In genomic region chr3:122391098-122391497, GRCm38 (mm10) we compare ENCODE assay signal across 25 mouse cellular contexts.
"Had no signal": no experiment of that assay in that cellular context is flagged by ENCODE, and none has a peak within 500 bp of the region (broad histone marks: within the 10 kb centered on the region; RNA-seq: fewer than 3 reads in every experiment).

No protein-coding gene starts in this region.

- H3K9ac ChIP-seq: heart, embryonic 12.5 days; hindbrain, embryonic 13.5 days; hindbrain, embryonic 15.5 days; intestine, embryonic 15.5 days; limb, embryonic 12.5 days; liver, embryonic 13.5 days; liver, embryonic 15.5 days had no signal

- H3K36me3 ChIP-seq: heart, embryonic 10.5 days; heart, embryonic 12.5 days; hindbrain, embryonic 13.5 days; hindbrain, embryonic 15.5 days; intestine, embryonic 15.5 days; limb, embryonic 10.5 days; limb, embryonic 12.5 days; liver, embryonic 13.5 days; liver, embryonic 15.5 days had no signal

- H3K27ac ChIP-seq: heart, embryonic 10.5 days; hindbrain, embryonic 13.5 days; hindbrain, embryonic 15.5 days; intestine, embryonic 15.5 days; layer of hippocampus, adult 2 months; left cerebral cortex, adult 2 months; limb, embryonic 10.5 days; limb, embryonic 12.5 days; liver, embryonic 13.5 days; liver, embryonic 15.5 days had no signal

- H3K4me1 ChIP-seq: hindbrain, embryonic 13.5 days; hindbrain, embryonic 15.5 days; intestine, embryonic 15.5 days; liver, embryonic 13.5 days; liver, embryonic 15.5 days had no signal

- DNase-seq: gastrocnemius, postnatal 14 days; gastrocnemius, postnatal 36 days; heart, adult 18-20 months; heart, postnatal 10 days; heart, postnatal 36 days; kidney, adult 18-20 months; kidney, adult 8-10 months; kidney, postnatal 10 days; kidney, postnatal 25 days; kidney, postnatal 4 days; liver; liver, embryonic 13.5 days had no signal

- H3K4me2 ChIP-seq: heart, embryonic 12.5 days; hindbrain, embryonic 13.5 days; hindbrain, embryonic 15.5 days; intestine, embryonic 15.5 days; limb, embryonic 12.5 days; liver, embryonic 11.5 days; liver, embryonic 13.5 days; liver, embryonic 15.5 days had no signal

- H3K27me3 ChIP-seq: heart, embryonic 12.5 days; hindbrain, embryonic 13.5 days; hindbrain, embryonic 15.5 days; intestine, embryonic 15.5 days; limb, embryonic 12.5 days; liver, embryonic 13.5 days; liver, embryonic 15.5 days had no signal

- H3K9me3 ChIP-seq: heart, embryonic 10.5 days; heart, embryonic 12.5 days; hindbrain, embryonic 13.5 days; hindbrain, embryonic 15.5 days; intestine, embryonic 15.5 days; limb, embryonic 10.5 days; limb, embryonic 12.5 days; liver, embryonic 13.5 days; liver, embryonic 15.5 days had no signal

- H3K4me3 ChIP-seq: heart, embryonic 10.5 days; heart, embryonic 12.5 days; hindbrain, embryonic 13.5 days; hindbrain, embryonic 15.5 days; intestine, embryonic 15.5 days; layer of hippocampus, adult 2 months; left cerebral cortex, adult 2 months; limb, embryonic 10.5 days; limb, embryonic 12.5 days; liver, embryonic 13.5 days; liver, embryonic 15.5 days had no signal

- ATAC-seq: inflammation-experienced regulatory T-cells, adult 6 months; intestine, embryonic 15.5 days; intestine, postnatal 0 days had no signal
